Mouse (Mus musculus): Measurements from ENCODE around the gene Ercc1. TPM values are rescaled to one million over a fixed set of nuclear protein-coding genes. Genes with fewer than 3 reads are reported as not detected.
A peak's percentile ranks its signal among the peaks of the same experiment; 100 is the strongest.

Ercc1 gene
- total RNA-seq, 1 experiment from 2014 or later: 19.6 TPM

GRCm38 (mm10) chr7:19399496-19400280 lies 55.1 kb downstream of the Ercc1 start:
- no peak for ATAC-seq (ENCODE audit: extremely low read depth, insufficient number of reproducible peaks, low FRiP score, poor library complexity, severe bottlenecking)

GRCm38 (mm10) chr7:19400946-19401345 lies 56.4 kb downstream of the Ercc1 start:
- no peak for ATAC-seq (ENCODE audit: extremely low read depth, insufficient number of reproducible peaks, low FRiP score, poor library complexity, severe bottlenecking)

DNA sequence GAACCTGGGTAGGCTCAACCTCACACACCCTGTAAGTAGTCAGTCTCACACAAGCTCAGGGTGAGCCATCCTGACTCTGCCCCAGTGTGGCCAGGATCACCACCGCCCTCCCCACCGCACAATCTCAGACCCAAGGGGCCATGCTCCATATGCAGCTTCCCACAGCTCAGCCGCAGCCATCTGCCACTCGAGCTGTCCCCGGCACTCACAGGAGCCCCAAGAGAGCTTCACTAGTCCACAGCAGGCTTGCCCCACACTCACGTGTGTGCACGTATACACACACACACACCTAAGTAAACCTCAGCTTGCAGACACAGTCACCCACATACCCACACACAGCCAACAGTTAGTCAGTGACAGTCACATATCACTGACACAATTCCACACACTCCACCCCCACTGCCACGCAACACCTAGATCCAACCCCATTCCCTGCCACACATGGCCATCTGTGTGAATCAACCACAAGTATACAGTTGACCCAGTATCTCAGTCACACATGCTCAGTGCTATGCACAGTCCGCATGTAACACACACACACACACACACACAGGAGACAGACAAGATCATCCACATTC lies 58.0 kb downstream of the Ercc1 start:
- no peak for ATAC-seq (ENCODE audit: extremely low read depth, insufficient number of reproducible peaks, low FRiP score, poor library complexity, severe bottlenecking)

DNA sequence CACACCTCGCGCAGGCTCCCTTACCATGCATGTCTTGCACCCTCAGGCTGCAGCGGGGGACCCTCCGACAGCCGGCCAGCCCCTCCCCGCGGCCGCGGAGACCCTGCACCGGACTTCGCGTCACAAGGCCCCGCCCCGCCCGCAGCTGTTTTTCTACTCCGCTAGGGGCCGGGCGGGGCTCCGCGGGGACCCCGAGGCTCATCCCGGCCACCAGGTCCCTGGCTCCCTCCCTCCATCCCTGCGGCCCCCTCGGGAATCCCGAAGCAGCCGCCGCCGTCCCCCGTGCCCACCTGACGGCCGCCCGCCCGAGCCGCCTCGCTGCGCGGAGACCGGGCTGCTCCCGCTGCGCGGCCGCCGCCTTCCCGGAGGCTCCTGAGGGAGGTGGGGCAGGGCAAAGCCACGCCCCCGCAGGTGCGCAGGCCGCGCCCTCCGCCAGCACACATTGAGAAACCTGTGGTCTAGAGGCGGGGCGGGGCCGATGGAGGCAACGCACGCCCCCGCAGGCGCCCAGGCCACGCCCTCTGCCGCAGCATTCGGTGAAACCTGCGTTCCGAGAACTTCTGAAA lies 59.2 kb downstream of the Ercc1 start, which contains the start of gene Klc3:
TSS of gene Klc3 (minus strand) at position 374 of the 566 bp plus-strand sequence.
- ATAC-seq (ENCODE audit: extremely low read depth, insufficient number of reproducible peaks, low FRiP score, poor library complexity, severe bottlenecking): peak; percentile 51

GRCm38 (mm10) chr7:19404476-19404875 lies 59.9 kb downstream of the Ercc1 start, which contains the start of gene Ckm:
Gene Ckm, plus strand, starts transcription at chr7:19404776.
- ATAC-seq (ENCODE audit: extremely low read depth, insufficient number of reproducible peaks, low FRiP score, poor library complexity, severe bottlenecking): no peak

GRCm38 (mm10) chr7:19405417-19405816 lies 60.8 kb downstream of the Ercc1 start:
- peak; percentile 71 for ATAC-seq (ENCODE audit: extremely low read depth, insufficient number of reproducible peaks, low FRiP score, poor library complexity, severe bottlenecking)

Other genes starting within 250 kb of the Ercc1 start
- gene Gm4969, start 226.4 kb upstream of the Ercc1 start, total RNA-seq (2017): not detected in 2 replicates
- 11.3 and 13.3 TPM in 2 replicates for gene Fbxo46, start 224.9 kb upstream of the Ercc1 start, total RNA-seq (2017)
- gene Qpctl, start 195.5 kb upstream of the Ercc1 start, total RNA-seq (2017): 3.8 and 5.3 TPM in 2 replicates
- gene Snrpd2, start 195.1 kb upstream of the Ercc1 start, total RNA-seq (2017): 26.4 and 33.0 TPM in 2 replicates
- not detected in 2 replicates for gene Gipr, start 178.7 kb upstream of the Ercc1 start, total RNA-seq (2017)
- 9.1 and 13.3 TPM in 2 replicates for gene Eml2, start 168.4 kb upstream of the Ercc1 start, total RNA-seq (2017)
- gene Gpr4, start 132.2 kb upstream of the Ercc1 start, total RNA-seq (2017): 0.37 TPM in 1 of 2 replicates, not detected in the other
- gene Opa3, start 116.4 kb upstream of the Ercc1 start, total RNA-seq (2017): 12.5 and 15.3 TPM in 2 replicates
- gene Vasp, start 73.0 kb upstream of the Ercc1 start, total RNA-seq (2017): 400 and 419 TPM in 2 replicates
- gene Ppm1n, start 64.7 kb upstream of the Ercc1 start, total RNA-seq (2017): not detected in 2 replicates
- gene Rtn2, start 62.2 kb upstream of the Ercc1 start, total RNA-seq (2017): not detected in 2 replicates
- 60.5 and 64.4 TPM in 2 replicates for gene Fosb, start 34.7 kb upstream of the Ercc1 start, total RNA-seq (2017)
- gene Cd3eap, start 14.7 kb downstream of the Ercc1 start, total RNA-seq (2017): 7.1 and 7.3 TPM in 2 replicates
- gene Ppp1r13l, start 15.0 kb downstream of the Ercc1 start, total RNA-seq (2017): 0.12 and 0.37 TPM in 2 replicates
- 27.4 and 30.1 TPM in 2 replicates for gene Ercc2, start 37.2 kb downstream of the Ercc1 start, total RNA-seq (2017)
- 0.81 TPM in 1 of 2 replicates, not detected in the other for gene Klc3, start 59.3 kb downstream of the Ercc1 start, total RNA-seq (2017)
- gene Ckm, start 60.0 kb downstream of the Ercc1 start, total RNA-seq (2017): not detected in 2 replicates
- gene Mark4, start 114.0 kb downstream of the Ercc1 start, total RNA-seq (2017): 17.2 and 18.0 TPM in 2 replicates
- gene Exoc3l2, start 118.6 kb downstream of the Ercc1 start, total RNA-seq (2017): 0.12 TPM in 1 of 2 replicates, not detected in the other
- 3.9 and 4.4 TPM in 2 replicates for gene Bloc1s3, start 163.6 kb downstream of the Ercc1 start, total RNA-seq (2017)
- 8.7 and 14.3 TPM in 2 replicates for gene Trappc6a, start 163.6 kb downstream of the Ercc1 start, total RNA-seq (2017)
- not detected in 2 replicates for gene Nkpd1, start 173.1 kb downstream of the Ercc1 start, total RNA-seq (2017)
- 29.9 and 31.1 TPM in 2 replicates for gene Ppp1r37, start 218.3 kb downstream of the Ercc1 start, total RNA-seq (2017)
- 8.7 and 11.6 TPM in 2 replicates for gene Zfp296, start 232.5 kb downstream of the Ercc1 start, total RNA-seq (2017)
- gene Gemin7, start 232.8 kb downstream of the Ercc1 start, total RNA-seq (2017): 44.1 and 49.8 TPM in 2 replicates

Data from neutrophil, adult 5-6 weeks (primary cell).